Mouse (Mus musculus) liver, adult 2 months (tissue): ENCODE measurements at regions not wholly inside any gene's neighbourhood (a gene's known extent, or its start where the extent isn't known, plus 50 kb on each side); places are given as distances from the start of the nearest gene placed in this dataset.

Experiments
- DNase-seq: peaks from one replicate; pipeline ENCODE4 v3.0.0-alpha.2; 2011; ENCODE audit warnings: low read depth, low spot score; ENCODE audit errors: extremely low read depth
- H3K27ac ChIP-seq: fragments of 200-500 bp; replicated peaks from 2 replicates; pipeline ENCODE4 v1.5.1; 2012; ENCODE audit warnings: low read depth, mild to moderate bottlenecking, control low read depth, inconsistent platforms, low read length; ENCODE audit not compliant: insufficient read depth
- H3K27me3 ChIP-seq: fragments of 200-500 bp; 2 replicates; pipeline ENCODE4 v1.6.1; 2012; ENCODE audit warnings: mild to moderate bottlenecking, moderate library complexity, low read length, inconsistent platforms; ENCODE audit not compliant: control insufficient read depth, insufficient read depth
- H3K36me3 ChIP-seq: fragments of 200-500 bp; 2 replicates; pipeline ENCODE4 v1.6.1; 2012; ENCODE audit warnings: low read length, inconsistent platforms; ENCODE audit not compliant: control insufficient read depth, insufficient read depth
- H3K4me1 ChIP-seq: fragments of 200-500 bp; 2 replicates; pipeline ENCODE4 v1.6.1; 2011; ENCODE audit warnings: low read length; ENCODE audit not compliant: control insufficient read depth, insufficient read depth
- H3K4me3 ChIP-seq: fragments of 200-500 bp; 2 replicates; pipeline ENCODE4 v1.5.1; 2011; ENCODE audit warnings: low read depth, mild to moderate bottlenecking, control low read depth, low read length, moderate library complexity; ENCODE audit not compliant: insufficient read depth
- H3K79me2 ChIP-seq: fragments of 200-500 bp; 2 replicates; pipeline ENCODE4 v1.6.1; 2012; ENCODE audit warnings: inconsistent platforms, mild to moderate bottlenecking, low read length, moderate library complexity; ENCODE audit not compliant: control insufficient read depth, insufficient read depth
- H3K9ac ChIP-seq: fragments of 200-500 bp; 2 replicates; pipeline ENCODE4 v1.6.1; 2012; ENCODE audit warnings: low read depth, mild to moderate bottlenecking, control low read depth, inconsistent platforms, low read length
- CTCF ChIP-seq: fragments of 200-500 bp; IDR thresholded peaks from 2 replicates; pipeline ENCODE4 v1.5.1; 2011; ENCODE audit warnings: low read depth, low read length, control low read depth
- POLR2A ChIP-seq: fragments of 200-500 bp; IDR thresholded peaks from 2 replicates; pipeline ENCODE4 v1.6.1; 2011; ENCODE audit warnings: low read length, control low read depth; ENCODE audit not compliant: insufficient read depth; ENCODE audit errors: extremely low read depth
- WGBS: fragments of 180-500 bp; shearing (Covaris S2); methylation state at CpG from one replicate; pipeline ENCODE4 v1.1.7; 2018; 5-methylcytosine and 5-hydroxymethylcytosine counted together

DNA sequence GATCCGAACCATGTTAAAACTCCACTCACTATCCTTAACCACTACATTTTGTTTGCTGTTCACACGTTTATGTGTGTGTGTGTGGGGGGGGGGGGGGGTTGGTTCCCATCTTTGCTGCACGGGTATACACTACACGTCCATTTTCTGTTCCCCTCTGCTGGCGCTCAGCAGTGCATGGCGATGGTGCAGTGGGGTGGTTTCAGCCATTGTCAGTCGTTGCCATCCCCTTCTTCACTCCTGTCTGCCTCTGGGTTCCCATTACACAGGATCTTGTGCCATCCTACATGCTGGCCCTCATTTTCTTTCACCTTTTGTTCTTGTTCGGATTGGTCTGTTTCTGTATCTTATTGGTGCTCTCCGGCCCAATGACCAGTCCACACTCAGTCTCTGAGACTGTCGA is 194.4 kb downstream of the Dcdc2c start:
- Histone ChIP-seq H3K27me3 (no peaks in the 10 kb centered on the region), H3K27ac (no peak overlapping the region), H3K9ac (no peak overlapping the region), H3K4me1 (no peaks in the 10 kb centered on the region), H3K36me3 (no peaks in the 10 kb centered on the region), H3K79me2 (no peaks in the 10 kb centered on the region), H3K4me3 (no peak overlapping the region)
- 87% methylated on average over 10 of the region's 10 CpGs for WGBS
- no peak for DNase-seq
- TF ChIP-seq POLR2A, result no peak
- TF ChIP-seq CTCF, result no peak

DNA sequence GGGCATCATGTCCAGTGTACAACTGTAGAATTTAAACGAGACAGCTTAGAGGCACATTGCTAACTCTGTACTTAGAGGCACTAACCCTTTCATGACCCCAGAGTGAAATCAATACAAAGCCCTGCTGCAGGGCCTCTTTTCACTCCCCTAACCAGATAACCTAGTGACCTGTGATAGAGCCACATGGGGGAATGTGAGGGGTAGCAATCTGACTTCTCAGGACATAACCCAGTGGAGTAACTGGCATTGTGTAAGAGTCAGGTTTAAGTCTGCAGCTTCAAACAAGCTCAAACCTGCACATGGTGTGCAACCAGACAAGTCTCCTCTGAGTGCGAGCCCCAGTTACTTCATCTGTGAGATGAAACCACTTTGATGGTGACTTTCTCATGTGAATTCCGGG is 199.1 kb downstream of the Dcdc2c start:
- no peaks in the 10 kb centered on the region for H3K36me3 ChIP-seq
- no peaks in the 10 kb centered on the region for H3K79me2 ChIP-seq
- H3K4me1 ChIP-seq, result no peaks in the 10 kb centered on the region; the same call in 1 of the 2 replicates
- no peak overlapping the region for H3K9ac ChIP-seq
- no peak for DNase-seq
- no peak overlapping the region for H3K27ac ChIP-seq
- H3K4me3 ChIP-seq, result no peak overlapping the region
- no peak for TF ChIP-seq CTCF
- no peak for TF ChIP-seq POLR2A
- no peaks in the 10 kb centered on the region for H3K27me3 ChIP-seq
- WGBS, result 31% methylated on average over 3 of the region's 3 CpGs

- H3K4me1 ChIP-seq, result no peaks in the 10 kb centered on the region; the same call in 1 of the 2 replicates
- WGBS, result 89% methylated on average over 3 of the region's 3 CpGs
- no peak overlapping the region for H3K9ac ChIP-seq
- H3K27ac ChIP-seq, result no peak overlapping the region
- no peaks in the 10 kb centered on the region for H3K79me2 ChIP-seq
- no peak overlapping the region for H3K4me3 ChIP-seq
- no peak for DNase-seq
- TF ChIP-seq CTCF (no peak), POLR2A (no peak)
- H3K36me3 ChIP-seq, result no peaks in the 10 kb centered on the region
- no peaks in the 10 kb centered on the region for H3K27me3 ChIP-seq
These were observed 199.6 kb downstream of the Dcdc2c start for GRCm38 (mm10) chr12:28352571-28352970.

DNA sequence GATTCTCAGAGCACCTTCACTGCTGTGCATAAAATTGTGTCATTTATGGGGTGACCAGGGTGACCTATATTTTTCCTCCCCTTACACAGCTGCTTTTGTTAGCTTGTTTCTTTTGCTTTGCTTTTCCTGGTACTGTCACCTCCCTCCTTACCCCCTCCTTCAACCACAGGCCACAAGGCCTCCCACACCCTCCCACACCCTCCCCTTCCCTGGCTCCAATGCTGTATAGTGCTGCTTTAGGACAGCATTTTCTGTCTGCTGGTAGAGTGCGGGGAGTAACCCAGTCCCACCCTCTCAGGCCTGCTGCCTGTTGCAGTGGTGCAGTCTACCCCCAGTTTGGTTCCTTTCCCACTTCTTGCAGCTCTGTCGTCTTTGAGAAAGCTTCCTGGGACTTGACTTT is 209.5 kb downstream of the Dcdc2c start:
- Histone ChIP-seq H3K79me2 (no peaks in the 10 kb centered on the region), H3K9ac (no peak overlapping the region), H3K27me3 (no peaks in the 10 kb centered on the region), H3K27ac (no peak overlapping the region), H3K4me1 (no peaks in the 10 kb centered on the region), H3K36me3 (no peaks in the 10 kb centered on the region), H3K4me3 (no peak overlapping the region)
- TF ChIP-seq POLR2A (no peak), CTCF (no peak)
- 91% methylated on average over 2 of the region's 2 CpGs for WGBS
- no peak for DNase-seq

GRCm38 (mm10) chr12:28332591-28332990 is 219.6 kb downstream of the Dcdc2c start:
- 48% methylated on average over 5 of the region's 5 CpGs for WGBS
- Histone ChIP-seq H3K27me3 (no peaks in the 10 kb centered on the region), H3K36me3 (no peaks in the 10 kb centered on the region), H3K27ac (no peak overlapping the region), H3K9ac (no peak overlapping the region), H3K79me2 (no peaks in the 10 kb centered on the region), H3K4me1 (no peaks in the 10 kb centered on the region), H3K4me3 (no peak overlapping the region)
- no peak for TF ChIP-seq POLR2A
- no peak for TF ChIP-seq CTCF
- DNase-seq, result no peak

DNA sequence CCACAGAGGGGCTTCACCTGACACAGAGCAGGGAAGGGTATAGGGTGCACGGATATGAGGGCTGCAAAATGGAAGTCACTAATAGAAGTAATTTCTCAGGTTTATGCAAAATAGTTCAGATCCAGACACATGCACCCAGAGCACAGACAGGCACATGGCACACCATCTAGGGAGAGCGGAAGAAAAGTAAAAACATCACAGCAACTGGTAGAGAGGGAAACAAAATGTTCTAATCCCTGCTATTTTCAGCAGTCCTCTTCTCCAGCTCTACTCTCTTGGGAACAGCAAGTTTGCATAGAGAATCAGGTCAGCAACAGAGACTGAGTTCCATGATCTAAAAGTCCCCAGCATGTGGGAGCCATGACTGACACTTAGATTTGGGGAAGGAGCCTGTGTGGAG is 220.4 kb downstream of the Dcdc2c start:
- no peak overlapping the region for H3K4me3 ChIP-seq
- TF ChIP-seq POLR2A (no peak), CTCF (no peak)
- no peak overlapping the region for H3K9ac ChIP-seq
- no peaks in the 10 kb centered on the region for H3K27me3 ChIP-seq
- no peaks in the 10 kb centered on the region for H3K36me3 ChIP-seq
- H3K27ac ChIP-seq, result no peak overlapping the region
- WGBS, result 88% methylated on average over 2 of the region's 2 CpGs
- H3K79me2 ChIP-seq, result no peaks in the 10 kb centered on the region
- no peaks in the 10 kb centered on the region for H3K4me1 ChIP-seq
- no peak for DNase-seq
